Mouse (Mus musculus) induced T-regulatory cell, adult 2 months (primary cell): ENCODE data around the gene Pdrg1.
A peak's percentile ranks its signal among the peaks of the same experiment; 100 is the strongest.

Experiments
- DNase-seq: peaks from one replicate; pipeline ENCODE4 v3.0.0-alpha.2; 2012; ENCODE audit warnings: low read depth

The Pdrg1 gene

GRCm38 (mm10) chr2:153014758-153015593, at the start of gene Pdrg1:
TSS of gene Pdrg1 (minus strand) at chr2:153015427.
- peak; percentile 98 for DNase-seq

GRCm38 (mm10) chr2:153064190-153064970, 49.2 kb upstream of the Pdrg1 start:
- no peak for DNase-seq

- DNase-seq, result no peak
These were observed 48.2 kb upstream of the Pdrg1 start for GRCm38 (mm10) chr2:153063394-153063793.

GRCm38 (mm10) chr2:153060216-153060615, 45.0 kb upstream of the Pdrg1 start:
- DNase-seq, result no peak

- DNase-seq, result no peak
These were observed 43.1 kb upstream of the Pdrg1 start for GRCm38 (mm10) chr2:153058365-153058764.

GRCm38 (mm10) chr2:153055270-153055920, 40.2 kb upstream of the Pdrg1 start:
- peak; percentile 16 for DNase-seq

- DNase-seq, result no peak
These were observed 38.7 kb upstream of the Pdrg1 start for GRCm38 (mm10) chr2:153053896-153054295.

GRCm38 (mm10) chr2:153052700-153053351, 37.6 kb upstream of the Pdrg1 start:
- no peak for DNase-seq

GRCm38 (mm10) chr2:153051537-153051936, 36.3 kb upstream of the Pdrg1 start:
- DNase-seq, result no peak

- DNase-seq, result no peak
These were observed 35.9 kb upstream of the Pdrg1 start for GRCm38 (mm10) chr2:153051095-153051494.

- no peak for DNase-seq
These were observed 34.8 kb upstream of the Pdrg1 start for GRCm38 (mm10) chr2:153049997-153050358.

GRCm38 (mm10) chr2:153049288-153049996, 34.2 kb upstream of the Pdrg1 start:
- no peak for DNase-seq

- peak; percentile 37 for DNase-seq
These were observed 32.7 kb upstream of the Pdrg1 start for GRCm38 (mm10) chr2:153047828-153048465.

GRCm38 (mm10) chr2:153045884-153046299, 30.7 kb upstream of the Pdrg1 start:
- DNase-seq, result no peak

GRCm38 (mm10) chr2:153043886-153044285, 28.7 kb upstream of the Pdrg1 start:
- DNase-seq, result no peak

GRCm38 (mm10) chr2:153036690-153037089, 21.5 kb upstream of the Pdrg1 start:
- DNase-seq, result no peak

GRCm38 (mm10) chr2:153033545-153034230, 18.5 kb upstream of the Pdrg1 start:
- DNase-seq, result no peak

GRCm38 (mm10) chr2:153032973-153033372, 17.7 kb upstream of the Pdrg1 start:
- no peak for DNase-seq

GRCm38 (mm10) chr2:153032083-153032842, 17.0 kb upstream of the Pdrg1 start:
- peak; percentile 81 for DNase-seq
